Mouse (Mus musculus): ENCODE data around the gene Arhgef3. TPM values are rescaled to one million over a fixed set of nuclear protein-coding genes. Genes with fewer than 3 reads are reported as not detected.

Arhgef3 gene
- total RNA-seq, 2 experiments from 2014 or later = 77.1 to 79.5 TPM

DNA sequence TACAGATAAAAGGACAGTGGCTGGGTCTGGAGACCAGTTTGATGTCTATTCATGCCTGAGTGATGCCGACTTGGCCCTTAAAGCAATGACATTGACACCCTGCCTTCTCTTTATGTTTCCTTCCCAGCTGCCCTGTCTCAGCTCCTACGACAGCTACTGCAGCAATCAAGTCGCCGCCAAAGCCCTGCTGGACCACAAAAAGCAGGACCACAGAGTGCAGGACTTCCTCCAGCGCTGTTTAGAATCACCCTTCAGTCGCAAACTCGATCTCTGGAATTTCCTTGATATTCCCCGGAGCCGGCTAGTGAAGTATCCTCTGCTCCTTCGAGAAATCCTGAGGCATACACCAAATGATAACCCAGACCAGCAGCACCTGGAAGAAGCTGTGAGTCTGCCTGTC is 279.1 kb downstream of the Arhgef3 start:
- Histone ChIP-seq H3K4me3 (no peak overlapping the region), H3K27ac (no peak overlapping the region)
- TF ChIP-seq CTCF (conservative IDR thresholded peaks at IDR 0.05) = no peak
- DNase-seq (ENCODE audit: low spot score in 2 of 2) = no peak

DNA sequence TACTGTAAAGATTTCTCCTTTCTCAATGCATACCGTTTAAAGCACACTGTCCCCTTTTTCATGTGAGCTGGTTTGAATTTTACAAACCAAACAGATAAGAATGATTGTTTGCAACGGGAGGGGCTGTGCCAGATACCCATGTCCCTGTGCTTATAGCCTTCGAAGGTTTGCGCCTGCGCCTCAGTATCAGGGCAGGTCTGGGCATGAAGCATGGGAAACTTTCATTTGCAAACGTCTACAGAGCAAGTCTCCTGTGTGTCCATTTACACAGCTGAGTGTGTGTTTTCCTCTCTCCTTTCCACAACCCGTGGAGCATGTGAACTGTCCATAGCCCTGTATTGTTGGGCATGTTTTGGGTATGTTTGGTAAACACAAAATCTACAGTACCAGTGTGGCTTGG is 281.7 kb downstream of the Arhgef3 start:
- no peak for TF ChIP-seq CTCF (conservative IDR thresholded peaks at IDR 0.05)
- Histone ChIP-seq H3K4me3 (no peak overlapping the region), H3K27ac (no peak overlapping the region)
- DNase-seq (ENCODE audit: low spot score in 2 of 2) = no peak

DNA sequence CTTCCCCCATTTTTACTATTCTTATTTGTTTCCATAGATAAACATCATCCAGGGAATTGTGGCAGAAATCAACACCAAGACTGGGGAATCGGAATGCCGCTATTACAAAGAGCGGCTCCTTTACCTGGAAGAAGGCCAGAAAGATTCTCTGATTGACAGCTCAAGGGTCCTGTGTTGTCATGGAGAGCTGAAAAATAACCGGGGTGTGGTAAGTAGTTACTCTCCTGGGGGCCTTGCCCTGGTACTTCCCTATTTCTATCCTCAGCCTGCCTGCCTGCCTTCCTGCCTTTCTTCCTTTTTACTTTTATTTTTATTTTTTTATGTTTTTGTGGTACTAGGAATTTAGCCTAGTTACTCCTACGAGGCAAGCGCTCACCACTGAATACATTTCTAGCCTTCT is 282.8 kb downstream of the Arhgef3 start:
- no peak for DNase-seq (ENCODE audit: low spot score in 2 of 2)
- H3K27ac ChIP-seq = no peak overlapping the region
- H3K4me3 ChIP-seq = no peak overlapping the region
- no peak for TF ChIP-seq CTCF (conservative IDR thresholded peaks at IDR 0.05)

DNA sequence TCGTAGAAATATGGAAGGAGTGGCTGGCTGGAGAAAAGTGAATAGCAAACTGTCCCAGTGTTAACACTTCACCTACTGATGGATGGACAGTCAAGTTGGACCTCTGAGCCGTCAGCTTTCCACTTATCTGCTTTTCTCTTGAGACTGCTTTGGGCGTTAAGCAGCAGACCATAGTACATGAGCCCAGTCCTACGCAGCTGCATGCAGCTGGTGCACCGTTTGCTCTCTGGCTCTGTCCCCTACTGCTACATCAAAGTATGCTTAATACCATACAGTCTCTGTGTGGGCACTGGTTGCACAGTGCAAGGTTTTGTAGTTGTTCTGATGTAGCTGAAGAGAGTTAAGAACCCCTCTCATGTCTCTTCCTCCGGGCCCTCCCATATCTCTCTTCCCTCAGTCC is 285.8 kb downstream of the Arhgef3 start:
- no peak for TF ChIP-seq CTCF (conservative IDR thresholded peaks at IDR 0.05)
- Histone ChIP-seq H3K4me3 (no peak overlapping the region), H3K27ac (no peak overlapping the region)
- no peak for DNase-seq (ENCODE audit: low spot score in 2 of 2)

DNA sequence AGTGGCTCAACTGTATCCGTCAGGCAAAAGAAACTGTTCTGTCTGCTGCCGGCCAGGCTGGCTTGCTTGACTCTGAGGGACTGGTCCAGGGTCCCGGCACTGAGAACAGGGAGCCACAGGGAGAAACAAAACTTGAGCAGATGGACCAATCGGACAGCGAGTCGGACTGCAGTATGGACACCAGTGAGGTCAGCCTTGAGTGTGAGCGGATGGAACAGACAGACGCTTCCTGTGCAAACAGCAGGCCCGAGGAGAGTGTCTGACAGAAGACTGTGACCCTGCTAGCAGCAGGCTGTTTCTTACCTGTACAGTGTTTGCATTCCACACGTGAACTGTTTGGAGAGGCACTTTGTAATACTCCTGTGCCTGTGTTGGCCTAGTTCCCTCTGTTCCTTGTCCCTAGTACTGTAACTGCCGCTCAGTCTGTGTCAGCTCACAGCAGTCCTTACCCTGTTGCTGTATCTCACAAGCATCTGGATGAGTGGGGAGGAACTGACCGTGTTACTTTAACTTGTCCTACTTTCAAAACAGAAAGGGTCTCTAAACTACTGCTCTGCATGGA is 287.1 kb downstream of the Arhgef3 start:
- H3K4me3 ChIP-seq = no peak overlapping the region
- no peak overlapping the region for H3K27ac ChIP-seq
- DNase-seq (ENCODE audit: low spot score in 2 of 2) = no peak
- TF ChIP-seq CTCF (conservative IDR thresholded peaks at IDR 0.05) = no peak

DNA sequence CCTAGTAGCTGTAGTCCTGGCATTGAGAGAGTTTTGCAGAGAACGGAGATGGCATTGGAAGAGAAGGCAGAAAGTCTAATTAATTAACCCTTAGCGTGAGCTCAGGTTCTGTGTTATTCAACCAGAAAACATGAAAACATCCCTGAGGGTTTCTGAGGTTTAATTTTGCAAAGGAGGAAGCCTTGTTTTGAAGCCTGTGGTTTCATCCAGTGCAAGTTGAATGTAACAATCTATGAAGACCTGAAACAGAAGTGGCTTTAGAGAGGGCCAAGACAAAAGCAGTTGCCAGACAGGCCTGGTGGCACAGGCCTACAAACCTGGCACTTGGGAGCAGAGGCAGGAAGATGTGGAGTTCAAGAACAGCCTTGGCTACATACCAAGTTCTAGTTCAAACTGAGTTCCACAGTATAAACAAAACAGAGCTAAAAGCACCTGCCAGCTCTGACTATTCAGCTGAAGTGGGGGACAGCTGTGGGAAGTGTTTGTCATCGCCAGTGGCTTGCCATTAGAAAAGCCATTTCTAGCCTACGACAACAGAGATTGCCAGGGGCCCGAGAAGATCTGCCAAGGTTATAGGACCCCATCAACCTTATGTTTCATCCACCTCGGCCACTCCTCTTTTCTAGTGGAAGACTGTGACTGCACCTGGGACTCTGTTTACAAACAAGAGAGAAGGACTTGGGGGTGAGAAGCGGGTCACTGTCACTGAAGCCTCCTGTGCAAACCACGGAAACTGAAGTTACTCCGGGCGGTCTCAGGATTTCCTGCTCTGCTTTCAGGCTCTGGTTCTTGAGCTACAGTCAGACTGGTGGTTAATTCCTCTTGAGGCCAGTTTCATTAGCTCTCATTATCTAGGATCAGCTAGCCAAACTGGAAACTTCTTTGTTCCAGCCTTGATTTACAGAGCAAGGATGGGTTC is 287.9 kb downstream of the Arhgef3 start:
- Histone ChIP-seq H3K27ac (0 out of 2 replicates have a peak overlapping the region, but pooled peaks have one; percentile 36), H3K4me3 (no peak overlapping the region)
- DNase-seq (ENCODE audit: low spot score in 2 of 2) = no peak
- TF ChIP-seq CTCF (conservative IDR thresholded peaks at IDR 0.05) = no peak

DNA sequence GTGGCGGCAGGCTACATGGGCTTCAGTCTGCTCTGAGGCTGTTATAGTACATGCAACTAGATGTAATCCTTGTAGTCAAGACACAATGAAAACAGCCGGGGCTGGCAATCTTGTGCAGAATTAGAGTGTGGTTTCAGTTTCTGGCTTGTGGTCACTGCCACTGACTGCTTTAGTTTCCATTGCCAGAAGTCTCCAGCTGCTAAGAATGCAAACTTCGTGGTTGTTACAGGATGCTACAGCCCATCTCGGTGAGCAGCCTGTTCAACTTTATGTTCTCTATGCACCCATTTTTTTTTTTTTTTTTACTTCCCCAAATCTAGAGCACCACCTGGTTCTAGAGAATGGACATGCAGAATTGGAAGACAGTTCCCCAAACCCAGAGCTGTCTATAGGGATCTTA is 290.8 kb downstream of the Arhgef3 start:
- no peak for DNase-seq (ENCODE audit: low spot score in 2 of 2)
- no peak overlapping the region for H3K4me3 ChIP-seq
- TF ChIP-seq CTCF (conservative IDR thresholded peaks at IDR 0.05) = no peak
- H3K27ac ChIP-seq = no peak overlapping the region

DNA sequence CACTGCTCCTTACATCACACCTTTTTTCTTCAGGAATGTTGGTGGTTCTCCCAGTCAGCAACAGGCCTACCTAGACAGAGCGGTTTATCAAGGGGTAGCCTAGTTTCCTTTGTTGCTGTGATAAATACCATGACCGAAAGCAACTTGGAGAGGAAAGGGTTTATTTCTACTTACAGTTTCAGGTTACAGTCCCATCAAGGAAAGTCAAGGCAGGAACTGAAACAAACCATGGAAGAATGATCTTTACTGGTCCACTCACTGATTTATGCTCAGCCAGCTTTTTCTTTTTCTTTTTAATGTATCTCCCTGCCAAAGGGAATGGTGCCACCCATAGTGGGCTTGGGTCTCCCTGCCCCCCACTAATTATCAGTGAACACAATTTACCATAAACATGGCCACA is 291.2 kb downstream of the Arhgef3 start:
- no peak overlapping the region for H3K27ac ChIP-seq
- DNase-seq (ENCODE audit: low spot score in 2 of 2) = no peak
- no peak for TF ChIP-seq CTCF (conservative IDR thresholded peaks at IDR 0.05)
- H3K4me3 ChIP-seq = no peak overlapping the region

DNA sequence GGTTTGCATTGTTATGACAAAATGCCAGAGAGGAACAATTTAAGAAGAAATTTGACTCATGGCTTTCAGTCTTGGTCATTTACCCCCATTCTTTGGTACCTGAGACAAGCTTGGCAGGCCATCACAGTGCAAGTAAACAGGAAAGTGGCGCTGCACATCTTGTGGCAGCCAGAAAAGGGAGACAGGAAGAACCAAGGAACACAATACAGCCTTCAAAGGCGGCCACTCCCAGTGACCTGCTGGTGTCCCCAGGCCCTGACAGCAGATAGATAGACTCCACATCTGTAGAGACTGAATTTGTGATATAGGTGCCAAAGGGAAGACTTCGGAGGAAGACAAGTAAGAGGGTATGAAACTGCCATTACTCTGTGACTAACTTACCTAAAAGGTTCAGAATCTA is 293.5 kb downstream of the Arhgef3 start:
- Histone ChIP-seq H3K27ac (no peak overlapping the region), H3K4me3 (no peak overlapping the region)
- no peak for TF ChIP-seq CTCF (conservative IDR thresholded peaks at IDR 0.05)
- DNase-seq (ENCODE audit: low spot score in 2 of 2) = no peak

DNA sequence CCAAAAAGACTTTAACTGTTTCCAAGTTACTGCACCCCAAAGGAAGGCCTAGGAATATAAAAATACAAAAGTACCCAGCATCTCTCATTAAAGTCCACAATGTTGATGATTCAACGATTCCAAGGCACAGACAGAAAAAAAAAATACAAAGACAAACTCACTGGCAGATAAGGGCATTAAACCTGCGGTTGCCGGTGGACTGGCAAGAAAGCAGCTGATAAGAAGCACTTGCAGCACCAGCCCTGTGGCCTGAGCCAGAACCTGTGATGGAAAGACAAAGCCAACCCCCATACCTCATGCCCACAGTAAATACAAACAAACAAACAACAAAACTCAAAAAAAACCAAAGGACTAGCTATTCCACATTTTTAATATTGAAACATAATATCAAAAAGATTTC is 295.0 kb downstream of the Arhgef3 start:
- no peak for TF ChIP-seq CTCF (conservative IDR thresholded peaks at IDR 0.05)
- no peak overlapping the region for H3K4me3 ChIP-seq
- DNase-seq (ENCODE audit: low spot score in 2 of 2) = no peak
- H3K27ac ChIP-seq = no peak overlapping the region

DNA sequence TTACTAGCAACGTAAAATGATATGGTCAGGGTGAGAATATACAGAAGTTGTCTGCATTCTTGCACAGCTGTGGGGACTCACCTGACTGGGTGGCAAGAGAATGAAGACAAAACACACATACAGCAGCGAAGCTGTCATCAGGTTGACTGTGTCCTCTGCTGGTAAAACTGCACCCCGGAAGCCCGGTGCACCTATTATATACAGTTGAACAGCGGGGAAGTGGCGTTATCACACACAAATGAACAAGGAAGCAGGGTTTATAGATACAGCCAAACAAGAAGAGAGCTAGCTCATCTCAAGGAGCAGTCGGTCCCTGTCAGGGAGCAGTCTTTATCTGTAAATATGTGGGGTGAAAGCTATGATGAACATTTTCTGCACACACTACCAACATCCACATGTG is 296.8 kb downstream of the Arhgef3 start:
- DNase-seq (ENCODE audit: low spot score in 2 of 2) = no peak
- Histone ChIP-seq H3K27ac (no peak overlapping the region), H3K4me3 (no peak overlapping the region)
- no peak for TF ChIP-seq CTCF (conservative IDR thresholded peaks at IDR 0.05)

DNA sequence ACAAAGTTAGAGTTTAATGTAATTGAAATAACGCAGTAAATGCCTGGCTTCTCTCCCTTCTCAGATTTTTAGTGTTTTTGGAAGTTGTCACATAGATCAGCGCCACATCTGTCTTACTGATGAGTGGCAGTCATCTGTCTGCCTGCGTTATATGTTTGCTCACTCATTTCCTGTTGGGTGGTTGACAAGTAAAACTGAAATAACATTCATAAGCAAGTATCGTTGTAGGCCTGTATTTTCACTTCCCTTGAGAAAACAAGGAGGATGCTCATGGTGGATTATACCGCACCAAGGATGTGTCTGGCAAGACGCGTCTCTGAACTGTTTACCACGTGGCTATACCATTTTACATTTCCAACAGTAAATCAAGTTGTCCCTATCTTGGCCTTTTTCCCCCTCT is 298.0 kb downstream of the Arhgef3 start:
- no peak for TF ChIP-seq CTCF (conservative IDR thresholded peaks at IDR 0.05)
- DNase-seq (ENCODE audit: low spot score in 2 of 2) = no peak
- H3K27ac ChIP-seq = no peak overlapping the region
- H3K4me3 ChIP-seq = no peak overlapping the region

DNA sequence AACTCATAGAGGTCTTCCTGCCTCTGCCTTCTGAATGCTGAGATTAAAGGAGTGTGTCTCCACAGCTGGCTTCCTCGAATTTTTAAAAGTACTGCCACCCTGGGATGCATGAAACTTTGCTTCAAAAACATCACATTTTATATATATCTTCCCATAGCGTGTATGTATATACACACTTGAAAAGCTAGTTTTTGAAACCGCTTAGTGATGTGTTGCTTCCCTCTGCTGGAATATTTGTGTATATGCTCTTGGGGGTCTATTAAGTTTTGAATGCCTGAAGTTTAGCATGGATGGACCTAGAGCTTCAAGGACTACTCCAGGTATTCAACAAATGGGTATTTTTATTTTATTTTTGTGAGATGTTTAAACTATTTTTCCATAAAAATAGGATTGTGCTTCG is 299.3 kb downstream of the Arhgef3 start:
- no peak overlapping the region for H3K4me3 ChIP-seq
- peak; percentile 92 for TF ChIP-seq CTCF (conservative IDR thresholded peaks at IDR 0.05)
- no peak overlapping the region for H3K27ac ChIP-seq
- DNase-seq (ENCODE audit: low spot score in 2 of 2) = peak; percentile 22 to 24

DNA sequence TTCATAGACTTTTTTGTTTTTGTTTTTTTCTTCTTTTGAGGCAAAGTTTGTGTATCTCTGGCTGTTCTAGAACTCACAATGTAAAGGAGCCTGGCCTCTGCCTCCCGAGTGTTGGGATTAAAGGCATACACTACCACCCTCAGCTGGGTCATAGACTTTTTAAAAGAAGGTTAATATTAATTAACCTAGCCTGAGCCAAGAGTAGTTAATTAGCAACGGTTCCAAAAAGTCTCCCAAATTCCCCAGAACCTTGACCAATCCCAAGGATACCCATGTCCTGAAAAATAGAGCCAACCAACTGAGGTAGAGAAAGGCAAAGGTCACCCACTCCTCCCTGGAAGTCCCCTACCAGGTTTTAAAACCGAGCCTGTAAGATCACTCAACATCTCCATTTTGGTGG is 306.1 kb downstream of the Arhgef3 start:
- DNase-seq (ENCODE audit: low spot score in 2 of 2) = no peak
- TF ChIP-seq CTCF (conservative IDR thresholded peaks at IDR 0.05) = no peak
- no peak overlapping the region for H3K27ac ChIP-seq
- H3K4me3 ChIP-seq = no peak overlapping the region

Data from layer of hippocampus, adult 2 months (tissue).